Mouse (Mus musculus) forebrain, embryonic 15.5 days (tissue): Measurements from ENCODE around the gene Osgepl1. TPM values are rescaled to one million over a fixed set of nuclear protein-coding genes. Genes with fewer than 3 reads are reported as not detected.
"Not testable (repeated sequence)": the region's sequence is repeated elsewhere in the genome, so short reads cannot be mapped to it uniquely, and the experiment has no call there.

Experiments used
- ATAC-seq: fragments of 200-750 bp; cut with Nextera tagmentation; replicated peaks from 2 replicates; pipeline ENCODE4 v1.8.0; 2017; ENCODE audit warnings: mild to moderate bottlenecking, moderate TSS enrichment, moderate library complexity
- H3K27ac ChIP-seq: fragments of 300-500 bp; sonication (generic); replicated peaks from 2 replicates; pipeline ENCODE4 v1.5.1; 2015; ENCODE audit warnings: mild to moderate bottlenecking, inconsistent platforms
- H3K27me3 ChIP-seq: fragments of 300-500 bp; sonication (generic); 2 replicates; pipeline ENCODE4 v1.6.1; 2015; ENCODE audit warnings: inconsistent platforms
- H3K36me3 ChIP-seq: fragments of 300-500 bp; sonication (generic); 2 replicates; pipeline ENCODE4 v1.6.1; 2015; ENCODE audit warnings: mild to moderate bottlenecking, inconsistent platforms
- H3K4me1 ChIP-seq: fragments of 300-500 bp; sonication (generic); 2 replicates; pipeline ENCODE4 v1.6.1; 2015; ENCODE audit warnings: inconsistent platforms
- H3K4me2 ChIP-seq: fragments of 300-500 bp; sonication (generic); replicated peaks from 2 replicates; pipeline ENCODE4 v1.6.1; 2015; ENCODE audit warnings: mild to moderate bottlenecking, inconsistent platforms
- H3K4me3 ChIP-seq: fragments of 300-500 bp; sonication (generic); 2 replicates; pipeline ENCODE4 v1.5.1; 2015; ENCODE audit warnings: mild to moderate bottlenecking, inconsistent platforms
- H3K9ac ChIP-seq: fragments of 300-500 bp; sonication (generic); replicated peaks from 2 replicates; pipeline ENCODE4 v1.6.1; 2015; ENCODE audit warnings: mild to moderate bottlenecking, inconsistent platforms
- H3K9me3 ChIP-seq: fragments of 300-500 bp; sonication (generic); 2 replicates; pipeline ENCODE4 v1.6.1; 2016; ENCODE audit warnings: inconsistent platforms
- WGBS: fragments of 180-500 bp; shearing (Covaris S2); methylation state at CpG from one replicate; pipeline ENCODE4 v1.1.7; 2015; ENCODE audit warnings: mixed read lengths; 5-methylcytosine and 5-hydroxymethylcytosine counted together
- polyA plus RNA-seq: library from polyadenylated mRNA; unstranded; fragments of >200 nt; fragmentation: Nextera tagmentation; extraction: Ambion mirVana; gene quantifications from 2 replicates; pipeline ENCODE4 v1.2.1, GENCODE M21; 2015

Gene Osgepl1
- polyA plus RNA-seq, 1 experiment from 2014 or later = 23.5 TPM

DNA sequence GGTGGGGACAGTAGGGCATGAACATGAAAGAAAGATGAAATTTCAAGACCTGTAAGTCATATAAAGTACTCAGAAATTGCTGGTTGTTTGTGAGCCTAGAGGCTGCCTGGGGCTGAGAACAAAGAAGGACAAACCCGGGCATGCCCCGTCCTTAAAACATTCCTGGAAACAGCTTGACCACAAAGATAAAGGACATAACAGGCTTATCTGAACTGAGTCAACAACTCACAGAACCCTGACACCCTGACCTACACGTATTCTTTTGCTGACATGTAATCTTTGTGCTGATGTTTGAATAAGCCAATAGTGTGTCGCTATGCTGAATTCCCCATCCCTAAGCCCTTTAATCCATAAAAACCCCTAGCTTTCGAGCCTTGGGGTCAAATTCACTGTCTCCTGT lies 20.1 kb downstream of the Osgepl1 start:
- not testable (repeated sequence) for H3K36me3 ChIP-seq, H3K9me3 ChIP-seq, H3K9ac ChIP-seq, H3K27ac ChIP-seq, H3K4me3 ChIP-seq, H3K4me2 ChIP-seq, ATAC-seq, H3K4me1 ChIP-seq, H3K27me3 ChIP-seq
- WGBS = 88% methylated on average over 5 of the region's 5 CpGs

DNA sequence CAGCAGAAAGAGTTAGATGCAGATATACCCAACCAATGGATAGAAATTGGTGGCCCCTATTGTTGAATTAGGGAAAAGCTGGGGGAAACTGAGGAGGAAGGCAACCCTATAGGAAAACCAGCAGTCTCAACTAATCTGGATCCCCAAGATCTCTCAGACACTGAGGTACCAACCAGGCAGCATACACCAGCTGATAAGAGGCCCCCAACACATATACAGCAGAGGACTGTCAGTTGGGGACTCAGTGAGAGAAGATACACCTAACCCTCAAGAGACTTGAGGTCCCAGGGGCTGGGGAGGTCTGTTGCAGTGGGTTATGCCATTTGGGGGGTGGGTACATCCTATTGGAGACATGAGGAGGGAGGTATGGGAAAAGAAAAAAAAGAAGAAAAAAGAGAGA lies 22.0 kb downstream of the Osgepl1 start:
- ATAC-seq = no peak
- no peak overlapping the region for H3K27ac ChIP-seq
- no peak overlapping the region for H3K9ac ChIP-seq
- H3K4me3 ChIP-seq = no peak overlapping the region
- no peaks in the 10 kb centered on the region for H3K4me1 ChIP-seq
- peaks cover 3% of the 10 kb centered on the region; the same call in 1 of the 2 replicates for H3K36me3 ChIP-seq
- H3K27me3 ChIP-seq = no peaks in the 10 kb centered on the region
- H3K9me3 ChIP-seq = no peaks in the 10 kb centered on the region
- no peak overlapping the region for H3K4me2 ChIP-seq

DNA sequence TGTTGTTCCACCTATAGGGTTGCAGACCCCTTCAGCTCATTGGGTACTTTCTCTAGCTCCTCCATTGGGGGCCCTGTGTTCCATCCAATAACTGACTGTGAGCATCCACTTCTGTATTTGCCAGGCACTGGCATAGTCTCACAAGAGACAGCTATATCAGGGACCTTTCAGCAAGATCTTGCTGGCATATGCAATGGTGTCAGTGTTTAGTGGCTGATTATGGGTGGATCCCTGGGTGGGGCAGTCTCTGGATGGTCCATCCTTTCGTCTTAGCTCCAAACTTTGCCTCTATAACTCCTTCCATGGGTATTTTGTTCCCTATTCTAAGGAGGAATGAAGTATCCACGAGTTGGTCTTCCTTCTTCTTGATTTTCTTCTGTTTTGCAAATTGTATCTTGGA lies 24.0 kb downstream of the Osgepl1 start:
- not testable (repeated sequence) for H3K4me3 ChIP-seq, ATAC-seq, H3K27ac ChIP-seq, H3K4me2 ChIP-seq, H3K9ac ChIP-seq, H3K4me1 ChIP-seq, H3K27me3 ChIP-seq
- Histone ChIP-seq H3K36me3 (peaks cover 21% of the 10 kb centered on the region), H3K9me3 (0 out of 2 replicates have a peak, but pooled peaks cover 11% of the 10 kb centered on the region)
- 76% methylated on average over 2 of the region's 2 CpGs for WGBS

DNA sequence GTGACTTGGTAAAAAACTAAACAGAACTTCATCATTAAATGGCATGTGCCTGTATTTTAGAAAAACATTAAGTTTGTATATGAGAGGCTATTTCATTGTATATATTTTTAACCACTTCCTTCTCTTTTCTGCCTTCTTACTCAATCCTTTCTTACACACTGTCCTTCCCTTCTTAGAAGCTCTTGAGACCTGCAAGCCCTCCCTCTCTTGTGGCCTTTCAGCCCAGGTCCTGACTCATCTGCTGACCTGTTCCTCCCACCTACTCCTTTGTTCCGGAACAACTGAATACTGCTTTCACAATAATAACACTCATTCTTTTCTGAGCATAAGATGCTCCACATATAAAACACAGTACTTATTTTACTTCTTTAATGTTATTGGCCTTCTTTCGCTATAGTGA lies 27.6 kb downstream of the Osgepl1 start:
- no peak for ATAC-seq
- Histone ChIP-seq H3K4me3 (no peak overlapping the region), H3K4me2 (no peak overlapping the region), H3K27me3 (no peaks in the 10 kb centered on the region), H3K9me3 (0 out of 2 replicates have a peak, but pooled peaks cover 11% of the 10 kb centered on the region), H3K9ac (no peak overlapping the region), H3K36me3 (peaks cover 50% of the 10 kb centered on the region), H3K4me1 (no peaks in the 10 kb centered on the region), H3K27ac (no peak overlapping the region)
- WGBS = 100% methylated on average over 2 of the region's 2 CpGs

DNA sequence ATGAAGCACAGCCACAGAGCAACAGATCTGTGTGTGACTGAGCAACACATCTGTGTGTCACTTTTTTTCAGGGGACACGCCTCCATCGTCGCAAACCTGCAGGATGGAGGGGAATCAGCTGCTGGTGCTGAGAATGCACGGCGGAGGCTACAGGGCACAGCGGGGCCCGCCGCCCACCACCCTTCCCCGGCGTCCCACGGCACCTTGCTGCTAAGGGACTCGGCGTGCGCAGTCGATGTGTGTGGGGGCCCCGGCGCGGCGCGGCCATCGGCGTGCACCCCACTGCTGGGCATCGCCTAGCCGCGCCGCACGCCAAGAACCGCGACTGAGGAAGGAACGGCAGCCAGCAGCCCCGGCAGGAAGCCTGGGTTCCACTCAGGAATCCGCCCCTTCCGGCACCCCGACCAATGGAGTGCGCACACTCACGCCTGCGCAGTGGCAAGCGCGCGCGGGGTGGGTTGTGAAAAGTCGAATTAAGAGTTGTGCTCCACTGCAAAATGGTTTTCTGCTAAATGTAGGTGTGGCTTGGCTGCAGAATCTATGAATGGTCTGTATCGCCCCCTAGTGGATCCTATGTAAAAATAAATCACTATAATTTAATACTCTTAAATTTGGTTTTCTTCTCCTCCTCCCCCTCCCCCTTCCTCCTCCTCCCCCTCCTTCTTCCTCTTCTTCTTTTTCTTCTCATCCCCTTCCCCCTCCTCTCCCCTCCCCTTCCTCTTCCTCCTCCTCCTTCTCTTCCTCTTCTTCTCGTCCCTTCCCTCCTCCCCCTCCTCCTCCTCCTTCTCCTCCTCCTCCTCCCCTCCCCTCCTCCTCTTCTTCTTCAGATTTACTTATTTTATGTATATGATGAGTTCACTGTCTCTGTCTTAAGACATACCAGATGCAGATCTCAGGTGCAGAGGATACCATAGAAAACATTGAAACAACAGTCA lies 39.2 kb downstream of the Osgepl1 start, which contains the start of the genes Asdurf, Gm28551 and Asnsd1:
Gene Asdurf, minus strand, starts transcription at position 293 of the 935 bp plus-strand sequence.
Gene Gm28551, minus strand, starts transcription at position 341 of the 935 bp plus-strand sequence.
Gene Asnsd1, minus strand, starts transcription at position 426 of the 935 bp plus-strand sequence.
- Histone ChIP-seq H3K4me2 (peak within 1 kb of the TSS; percentile 54), H3K36me3 (peaks cover 17% of the 10 kb centered on the region), H3K9ac (peak within 1 kb of the TSS; percentile 96), H3K4me1 (peaks cover 9% of the 10 kb centered on the region), H3K27ac (peak within 1 kb of the TSS; percentile 88), H3K27me3 (no peaks in the 10 kb centered on the region), H3K9me3 (peaks cover 6% of the 10 kb centered on the region; the same call in 1 of the 2 replicates), H3K4me3 (peak within 1 kb of the TSS; percentile 88)
- ATAC-seq = peak; percentile 100
- under 1% methylated on average over 43 of the region's 44 CpGs for WGBS

DNA sequence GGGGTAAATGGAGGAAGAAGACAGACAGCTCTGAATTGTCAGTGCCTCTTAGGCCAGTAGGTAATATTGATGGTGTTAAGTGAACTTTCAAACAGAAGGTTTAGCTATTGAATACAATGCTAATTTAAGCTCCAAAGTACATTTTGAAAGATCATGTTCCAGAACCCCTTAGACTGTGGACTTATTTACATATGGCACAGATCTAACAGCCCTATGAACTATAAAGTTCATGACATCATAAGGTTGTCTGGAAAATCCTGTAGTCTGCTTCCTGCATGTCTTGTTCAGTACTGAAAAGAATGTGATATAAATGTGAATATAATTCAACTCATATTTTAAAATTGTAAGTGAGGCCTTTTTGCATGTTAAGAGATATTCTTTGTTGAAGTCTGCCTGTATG lies 45.6 kb downstream of the Osgepl1 start:
- Histone ChIP-seq H3K27ac (no peak overlapping the region), H3K4me2 (no peak overlapping the region), H3K9ac (no peak overlapping the region), H3K27me3 (no peaks in the 10 kb centered on the region), H3K4me3 (no peak overlapping the region), H3K9me3 (peaks cover 5% of the 10 kb centered on the region; the same call in 1 of the 2 replicates), H3K36me3 (no peaks in the 10 kb centered on the region), H3K4me1 (no peaks in the 10 kb centered on the region)
- ATAC-seq = no peak

Other genes starting within 250 kb of the Osgepl1 start
- not detected in 2 replicates for gene 1700019A02Rik, start 126.0 kb upstream of the Osgepl1 start, polyA plus RNA-seq
- 11.2 and 11.5 TPM in 2 replicates for gene Pms1, start 16.6 kb upstream of the Osgepl1 start, polyA plus RNA-seq
- gene Ormdl1, start 16.5 kb upstream of the Osgepl1 start, polyA plus RNA-seq = 55.7 and 56.5 TPM in 2 replicates
- gene Gm28778, start 16.5 kb upstream of the Osgepl1 start, polyA plus RNA-seq = not detected in 2 replicates
- gene Asdurf, start 39.0 kb downstream of the Osgepl1 start, polyA plus RNA-seq = 2.7 and 11.7 TPM in 2 replicates
- gene Gm28551, start 39.0 kb downstream of the Osgepl1 start, polyA plus RNA-seq = 1.8 and 2.0 TPM in 2 replicates
- 57.7 and 59.0 TPM in 2 replicates for gene Asnsd1, start 39.1 kb downstream of the Osgepl1 start, polyA plus RNA-seq